Mouse (Mus musculus) thymus, adult 2 months (tissue): ENCODE results near the gene Cdca7l.

ENCODE experiments used
- CTCF ChIP-seq: fragments of 200-500 bp; IDR thresholded peaks from 2 replicates; pipeline ENCODE4 v1.5.1; 2012; ENCODE audit warnings: mild to moderate bottlenecking, control low read depth, low read length, moderate library complexity, borderline replicate concordance; ENCODE audit not compliant: control insufficient read depth, poor library complexity, insufficient read depth; ENCODE audit errors: extremely low read depth
- POLR2A ChIP-seq: fragments of 200-500 bp; IDR thresholded peaks from 2 replicates; pipeline ENCODE4 v1.6.1; 2012; ENCODE audit warnings: mild to moderate bottlenecking, low read length, control low read depth, moderate library complexity; ENCODE audit not compliant: control insufficient read depth, poor library complexity, insufficient read depth; ENCODE audit errors: extremely low read depth

GRCm38 (mm10) chr12:117810074-117810473 is 6.0 kb downstream of the Cdca7l start:
- TF ChIP-seq POLR2A, result no peak
- TF ChIP-seq CTCF, result no peak
